Mouse (Mus musculus) testis, adult 2 months (tissue): Measurements from ENCODE around the gene Iqgap2. TPM values are rescaled to one million over a fixed set of nuclear protein-coding genes. Genes with fewer than 3 reads are reported as not detected.

Experiments used
- H3K27ac ChIP-seq: fragments of 200-500 bp; 2 replicates; pipeline ENCODE4 v1.5.1; 2012; ENCODE audit warnings: low read depth, low read length; ENCODE audit not compliant: control insufficient read depth, insufficient read depth
- H3K27me3 ChIP-seq: fragments of 200-500 bp; 2 replicates; pipeline ENCODE4 v1.6.1; 2012; ENCODE audit warnings: mild to moderate bottlenecking, low read length, moderate library complexity; ENCODE audit not compliant: control insufficient read depth, insufficient read depth
- H3K36me3 ChIP-seq: fragments of 200-500 bp; 2 replicates; pipeline ENCODE4 v1.6.1; 2012; ENCODE audit warnings: mild to moderate bottlenecking, low read length; ENCODE audit not compliant: control insufficient read depth, insufficient read depth
- H3K4me1 ChIP-seq: fragments of 200-500 bp; 2 replicates; pipeline ENCODE4 v1.6.1; 2012; ENCODE audit warnings: low read length; ENCODE audit not compliant: control insufficient read depth, insufficient read depth
- H3K4me3 ChIP-seq: fragments of 200-500 bp; 2 replicates; pipeline ENCODE4 v1.5.1; 2012; ENCODE audit warnings: low read depth, mild to moderate bottlenecking, low read length, moderate library complexity, mixed read lengths; ENCODE audit not compliant: control insufficient read depth
- CTCF ChIP-seq: fragments of 200-500 bp; IDR thresholded peaks from 2 replicates; pipeline ENCODE4 v1.5.1; 2012; ENCODE audit warnings: low read depth, mild to moderate bottlenecking, inconsistent platforms, low read length, moderate library complexity; ENCODE audit not compliant: control insufficient read depth, insufficient read depth, insufficient replicate concordance
- POLR2A ChIP-seq: fragments of 200-500 bp; IDR thresholded peaks from 2 replicates; pipeline ENCODE4 v1.6.1; 2012; ENCODE audit warnings: low read depth, mild to moderate bottlenecking, inconsistent platforms, low read length, moderate library complexity; ENCODE audit not compliant: control insufficient read depth
- polyA plus RNA-seq: library from polyadenylated mRNA; depleted of rRNA; stranded (reverse); fragments of >200 nt; gene quantifications from 2 replicates; pipeline ENCODE4 v1.2.3, GENCODE M21; 2012

The Iqgap2 gene
- polyA plus RNA-seq, 1 experiment, result 2.9 TPM

GRCm38 (mm10) chr13:95810796-95811195 is 80.9 kb downstream of the Iqgap2 start:
- Histone ChIP-seq H3K27ac (no peak overlapping the region), H3K4me1 (no peaks in the 10 kb centered on the region), H3K36me3 (no peaks in the 10 kb centered on the region), H3K27me3 (no peaks in the 10 kb centered on the region), H3K4me3 (no peak overlapping the region)
- no peak for TF ChIP-seq CTCF
- TF ChIP-seq POLR2A, result no peak

- no peaks in the 10 kb centered on the region for H3K36me3 ChIP-seq
- no peaks in the 10 kb centered on the region for H3K4me1 ChIP-seq
- H3K27me3 ChIP-seq, result no peaks in the 10 kb centered on the region
- H3K27ac ChIP-seq, result no peak overlapping the region
- no peak for TF ChIP-seq CTCF
- no peak for TF ChIP-seq POLR2A
- no peak overlapping the region for H3K4me3 ChIP-seq
Observed at GRCm38 (mm10) chr13:95807106-95807750, 84.5 kb downstream of the Iqgap2 start.

- no peaks in the 10 kb centered on the region for H3K4me1 ChIP-seq
- no peak overlapping the region for H3K4me3 ChIP-seq
- no peaks in the 10 kb centered on the region for H3K36me3 ChIP-seq
- H3K27ac ChIP-seq, result no peak overlapping the region
- no peak for TF ChIP-seq POLR2A
- no peak for TF ChIP-seq CTCF
- no peaks in the 10 kb centered on the region for H3K27me3 ChIP-seq
Observed at GRCm38 (mm10) chr13:95805469-95806166, 86.1 kb downstream of the Iqgap2 start.

- no peaks in the 10 kb centered on the region for H3K36me3 ChIP-seq
- H3K4me1 ChIP-seq, result no peaks in the 10 kb centered on the region
- no peak for TF ChIP-seq POLR2A
- TF ChIP-seq CTCF, result no peak
- H3K27me3 ChIP-seq, result no peaks in the 10 kb centered on the region
- no peak overlapping the region for H3K4me3 ChIP-seq
- H3K27ac ChIP-seq, result no peak overlapping the region
Observed at GRCm38 (mm10) chr13:95804113-95804512, 87.6 kb downstream of the Iqgap2 start.

- no peak overlapping the region for H3K27ac ChIP-seq
- no peak overlapping the region for H3K4me3 ChIP-seq
- no peaks in the 10 kb centered on the region for H3K4me1 ChIP-seq
- no peak for TF ChIP-seq POLR2A
- no peak for TF ChIP-seq CTCF
- no peaks in the 10 kb centered on the region for H3K36me3 ChIP-seq
- H3K27me3 ChIP-seq, result no peaks in the 10 kb centered on the region
Observed at GRCm38 (mm10) chr13:95800925-95801324, 90.8 kb downstream of the Iqgap2 start.

- no peaks in the 10 kb centered on the region for H3K27me3 ChIP-seq
- no peaks in the 10 kb centered on the region for H3K4me1 ChIP-seq
- H3K27ac ChIP-seq, result no peak overlapping the region
- H3K36me3 ChIP-seq, result no peaks in the 10 kb centered on the region
- TF ChIP-seq POLR2A (no peak), CTCF (no peak)
- no peak overlapping the region for H3K4me3 ChIP-seq
Observed at GRCm38 (mm10) chr13:95799322-95799721, 92.4 kb downstream of the Iqgap2 start.

- no peak for TF ChIP-seq POLR2A
- TF ChIP-seq CTCF, result no peak
- Histone ChIP-seq H3K4me1 (no peaks in the 10 kb centered on the region), H3K36me3 (no peaks in the 10 kb centered on the region), H3K27ac (no peak overlapping the region), H3K27me3 (no peaks in the 10 kb centered on the region), H3K4me3 (no peak overlapping the region)
Observed at GRCm38 (mm10) chr13:95798721-95799120, 93.0 kb downstream of the Iqgap2 start.
